Mouse (Mus musculus): ENCODE results near the gene Ppp2r2d.

Gene Ppp2r2d

DNA sequence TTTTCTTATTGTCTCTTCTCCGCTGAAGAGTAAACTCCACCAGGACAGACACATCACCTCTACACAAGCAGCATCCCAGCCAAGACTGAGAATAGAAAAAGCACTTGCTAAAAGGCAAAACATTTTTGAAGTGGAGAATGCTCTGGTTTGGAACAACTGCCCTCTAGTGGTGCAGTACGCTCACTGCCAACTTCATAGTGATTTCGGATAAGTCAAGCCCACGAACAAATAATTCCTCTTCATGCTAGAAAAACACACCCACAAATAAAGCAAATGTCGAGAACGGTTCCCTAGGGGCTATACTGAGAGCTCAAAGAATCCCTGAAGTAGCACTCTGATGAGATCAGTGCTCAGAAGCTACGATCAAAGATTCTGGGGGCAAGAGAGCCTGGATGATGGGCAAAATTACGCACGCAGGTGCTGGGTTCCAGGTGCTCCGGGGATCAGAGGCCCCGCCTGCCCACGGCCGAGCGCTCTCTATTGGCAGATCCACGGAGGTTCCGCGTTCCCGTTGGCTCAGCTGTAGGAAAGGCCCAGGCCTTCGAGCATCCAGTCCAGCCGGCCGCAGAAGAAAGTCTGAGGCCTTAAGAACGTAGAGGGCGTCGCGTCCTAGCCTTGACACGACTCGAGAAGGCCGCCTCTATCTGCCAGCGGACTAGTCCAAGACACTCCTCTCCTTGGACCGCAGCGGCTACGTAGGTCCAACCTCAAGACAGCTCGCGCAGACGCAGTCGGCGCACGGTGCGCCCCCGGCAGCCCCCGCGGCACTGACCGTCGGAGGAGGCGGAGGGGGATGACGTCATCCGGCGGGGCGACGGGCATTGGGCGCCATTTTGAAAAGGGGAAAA is at the start of gene Ppp2r2d, which contains the start of gene Mapk1ip1:
Ppp2r2d (plus strand) TSS at position 536 of the 848 bp plus-strand sequence.
Mapk1ip1 (minus strand) TSS at position 730 of the 848 bp plus-strand sequence.
- in situ Hi-C loops (cut with MboI, MseI) = loop anchor here (5.0 kb wide), 1 partner anchor 67 kb away; no protein-coding TSS in a partner anchor

GRCm38 (mm10) chr7:138803386-138803785 is 42.5 kb upstream of the Ppp2r2d start:
- in situ Hi-C loops (cut with MboI, MseI) = no loop called here

DNA sequence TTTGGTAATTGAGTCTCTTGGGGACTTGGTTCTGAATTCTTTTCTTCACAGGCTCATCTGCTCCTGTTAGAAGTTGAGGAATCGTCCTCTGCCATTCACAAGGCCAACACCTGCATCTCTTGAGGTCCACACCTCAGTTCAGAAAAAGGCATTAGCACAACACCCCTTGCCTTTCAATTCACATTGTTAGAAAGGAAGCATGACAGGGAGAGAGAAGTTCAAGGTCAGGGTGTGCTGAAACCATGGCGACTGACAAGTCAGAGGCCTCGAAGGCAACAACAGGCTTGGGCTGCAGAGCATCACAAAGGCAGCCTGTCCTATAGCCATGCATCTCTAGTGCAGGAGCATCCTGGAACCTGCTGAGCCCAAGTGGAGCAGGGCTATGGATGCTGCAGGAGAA is 38.7 kb upstream of the Ppp2r2d start:
- in situ Hi-C loops (cut with MboI, MseI) = no loop called here

- in situ Hi-C loops (cut with MboI, MseI) = no loop called here
These were observed 32.5 kb upstream of the Ppp2r2d start for GRCm38 (mm10) chr7:138813213-138813875.

- in situ Hi-C loops (cut with MboI, MseI) = no loop called here
These were observed 27.6 kb upstream of the Ppp2r2d start for GRCm38 (mm10) chr7:138818314-138818713.

DNA sequence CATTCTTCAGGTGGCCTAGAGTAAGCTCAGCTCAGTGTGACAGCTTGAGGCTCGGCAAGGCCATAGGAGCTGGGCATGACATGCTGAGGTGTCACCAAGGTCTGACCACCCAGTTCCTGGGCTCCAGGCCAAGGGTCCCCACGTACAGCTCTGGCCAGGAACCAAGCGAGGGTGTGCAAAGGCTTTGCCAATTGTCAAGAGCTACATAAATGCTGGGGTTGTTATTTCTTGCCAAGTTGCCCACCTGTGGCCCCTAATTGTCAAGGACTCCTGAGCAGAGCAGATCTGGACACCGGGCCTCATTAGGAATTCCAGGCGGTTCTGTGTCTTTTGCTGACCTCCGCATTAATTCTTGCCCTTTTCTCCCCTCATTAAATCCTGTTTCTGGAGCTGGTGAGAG is 21.5 kb upstream of the Ppp2r2d start:
- in situ Hi-C loops (cut with MboI, MseI) = loop anchor here (5.0 kb wide), 1 partner anchor 1352 kb away; no protein-coding TSS in a partner anchor

DNA sequence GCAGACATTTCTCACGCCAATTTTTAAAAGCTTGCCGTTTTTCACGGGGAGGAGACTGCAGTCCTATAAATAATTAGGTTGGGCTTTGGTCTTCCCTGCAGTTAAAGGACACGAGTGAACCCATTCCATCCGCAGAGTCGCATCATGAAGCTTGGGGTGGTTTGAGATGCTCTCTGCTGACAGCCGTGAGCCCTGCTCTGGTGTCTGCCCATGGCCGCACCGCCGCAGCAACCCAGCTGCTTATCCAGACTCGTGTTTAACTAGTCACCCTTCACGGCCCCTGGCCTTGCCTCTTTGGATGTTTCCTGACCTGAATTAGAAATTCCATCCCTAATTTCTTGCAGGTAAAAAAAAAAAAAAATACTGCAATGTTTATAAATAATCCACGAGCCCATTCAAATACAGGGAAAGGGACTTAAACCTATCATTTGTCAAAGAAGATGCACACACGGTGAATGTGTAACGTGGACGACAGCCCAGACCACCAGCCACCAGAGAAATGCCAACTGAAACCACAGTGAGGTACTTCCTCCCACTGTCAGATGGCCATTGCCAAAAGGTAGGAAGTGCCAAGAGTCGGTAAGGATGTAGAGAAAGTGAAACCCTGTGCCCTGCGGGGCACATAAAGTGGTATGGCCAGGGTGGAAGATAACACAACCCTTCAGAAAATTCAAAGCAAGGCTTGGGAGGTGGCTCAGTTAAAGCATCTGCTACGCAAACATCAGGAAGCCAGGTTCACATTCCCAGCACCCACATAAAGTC is 20.7 kb upstream of the Ppp2r2d start:
- in situ Hi-C loops (cut with MboI, MseI) = loop anchor here (5.0 kb wide), 1 partner anchor 1353 kb away; no protein-coding TSS in a partner anchor

GRCm38 (mm10) chr7:138827812-138828211 is 18.1 kb upstream of the Ppp2r2d start:
- in situ Hi-C loops (cut with MboI, MseI) = no loop called here

DNA sequence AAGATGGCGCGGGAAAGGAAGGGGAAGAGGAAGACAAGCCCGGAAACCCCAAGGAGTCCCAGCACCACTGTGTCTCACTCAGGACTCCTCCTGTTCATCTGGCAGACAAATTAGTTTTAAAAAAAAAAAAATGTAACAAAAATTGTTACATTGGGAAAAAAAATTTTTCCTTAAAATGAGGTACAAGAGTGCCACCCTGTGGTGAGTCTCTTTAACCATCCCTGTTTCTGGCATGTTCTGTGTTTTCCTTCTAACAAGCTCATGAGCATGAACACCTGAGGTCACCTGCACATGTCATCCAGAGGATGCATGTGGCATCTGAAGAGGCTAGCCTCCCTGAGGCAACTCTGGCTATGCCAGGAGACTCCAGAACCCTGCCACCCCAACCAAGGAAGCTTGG is 10.9 kb upstream of the Ppp2r2d start:
- in situ Hi-C loops (cut with MboI, MseI) = no loop called here

DNA sequence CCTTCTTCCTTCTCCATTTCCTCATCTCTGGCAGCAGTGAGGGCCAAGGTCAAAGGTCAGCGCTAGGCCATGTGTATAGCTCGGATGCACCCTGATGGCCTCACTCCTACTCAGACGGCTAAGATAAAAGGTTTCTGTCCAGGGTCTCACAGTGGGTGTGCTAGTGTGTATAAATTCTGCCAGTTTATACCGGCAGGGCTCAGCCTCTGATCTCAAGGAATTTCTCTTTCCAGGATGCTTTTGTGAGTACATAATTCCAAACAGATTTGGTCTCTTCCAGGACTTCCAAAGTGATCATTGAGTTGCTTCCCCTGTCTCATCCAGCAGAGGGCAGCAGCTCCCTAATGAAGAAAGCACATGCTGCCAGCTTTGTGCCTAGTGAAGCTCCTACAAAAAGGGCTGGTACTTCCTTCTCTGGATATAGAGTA is 5.3 kb upstream of the Ppp2r2d start:
- in situ Hi-C loops (cut with MboI, MseI) = no loop called here

- in situ Hi-C loops (cut with MboI, MseI) = no loop called here
These were observed 4.3 kb upstream of the Ppp2r2d start for GRCm38 (mm10) chr7:138841436-138842151.

DNA sequence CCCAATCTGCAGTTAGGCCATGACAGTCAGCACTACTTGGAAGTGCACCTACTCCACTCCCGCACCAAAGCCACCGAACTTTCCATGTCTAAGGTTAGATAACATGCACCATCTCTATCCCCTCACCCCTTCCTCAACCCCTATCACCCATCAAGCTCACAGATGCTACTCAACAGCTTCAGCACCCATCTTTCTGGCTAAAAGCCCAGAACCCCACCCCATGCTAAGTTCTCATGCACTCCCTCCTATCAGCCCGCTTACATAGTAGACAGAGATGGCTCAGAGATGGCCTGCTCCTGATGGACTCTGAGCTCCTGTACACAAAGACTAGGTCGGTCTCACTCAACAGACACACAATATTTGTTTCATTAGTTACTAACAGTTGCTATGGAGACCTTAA is 2.5 kb upstream of the Ppp2r2d start:
- in situ Hi-C loops (cut with MboI, MseI) = no loop called here

DNA sequence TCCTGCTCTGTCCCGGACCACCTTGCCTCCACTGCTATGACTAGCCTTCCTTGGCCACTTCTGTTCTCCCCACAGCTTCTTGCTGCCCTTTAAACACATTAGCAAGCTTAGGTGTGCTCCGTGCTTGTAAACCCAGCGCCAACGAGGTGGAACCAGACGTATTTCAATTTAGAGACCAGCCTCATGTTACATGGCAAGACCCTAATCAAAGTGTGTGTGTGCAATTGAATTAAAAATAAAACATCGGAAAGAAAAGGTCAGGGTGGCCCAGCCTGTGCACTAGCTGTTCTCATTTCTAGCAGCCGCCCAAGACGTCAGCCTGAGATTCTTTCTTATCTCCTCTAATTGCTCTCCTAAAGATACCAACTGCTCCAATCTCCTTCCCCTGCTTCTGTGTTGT is 768 bp upstream of the Ppp2r2d start:
- in situ Hi-C loops (cut with MboI, MseI) = loop anchor here (5.0 kb wide), 1 partner anchor 67 kb away; no protein-coding TSS in a partner anchor

GRCm38 (mm10) chr7:138846502-138846991 is 668 bp downstream of the Ppp2r2d start:
- in situ Hi-C loops (cut with MboI, MseI) = loop anchor here (5.0 kb wide), 1 partner anchor 66 kb away; no protein-coding TSS in a partner anchor

DNA sequence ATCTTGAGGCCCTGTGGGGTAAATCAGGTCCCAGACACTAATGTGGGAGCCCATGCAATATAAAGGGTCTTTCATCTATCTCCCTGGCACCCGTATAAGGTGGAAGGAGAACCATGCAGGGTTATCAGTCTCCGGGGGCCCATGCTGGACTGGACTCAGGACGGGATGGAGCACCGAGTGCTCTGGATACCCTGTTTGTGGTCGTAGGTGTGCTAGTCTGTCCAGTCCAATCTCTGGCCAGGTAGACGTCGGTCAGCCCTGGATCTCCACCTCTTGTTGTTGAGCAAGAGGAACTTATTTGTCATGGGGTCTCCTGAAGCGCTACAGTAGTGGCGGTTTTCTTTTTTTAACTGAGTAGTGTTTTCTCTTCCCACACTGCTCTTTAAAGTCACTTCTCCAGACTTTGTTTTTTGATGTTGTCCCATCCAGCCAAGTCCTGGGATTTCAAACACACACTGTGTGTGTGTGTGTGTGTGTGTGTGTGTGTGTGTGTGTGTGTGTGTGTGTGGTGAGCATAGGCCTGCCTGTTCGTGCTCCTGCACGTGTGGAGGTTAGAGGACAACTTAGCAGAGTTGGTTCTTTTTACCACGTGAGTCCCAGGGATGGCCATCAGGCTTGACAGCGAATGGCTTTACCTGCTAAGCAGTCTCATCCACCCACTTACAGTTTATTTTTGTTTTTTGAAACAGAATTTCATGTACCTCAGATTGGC is 1.6 kb downstream of the Ppp2r2d start:
- in situ Hi-C loops (cut with MboI, MseI) = loop anchor here (5.0 kb wide), 1 partner anchor 65 kb away; no protein-coding TSS in a partner anchor

- in situ Hi-C loops (cut with MboI, MseI) = loop anchor here (5.0 kb wide), 1 partner anchor 64 kb away; no protein-coding TSS in a partner anchor
These were observed 2.4 kb downstream of the Ppp2r2d start for GRCm38 (mm10) chr7:138848028-138848920.

- in situ Hi-C loops (cut with MboI, MseI) = no loop called here
These were observed 4.2 kb downstream of the Ppp2r2d start for GRCm38 (mm10) chr7:138850083-138850482.

- in situ Hi-C loops (cut with MboI, MseI) = no loop called here
These were observed 7.6 kb downstream of the Ppp2r2d start for GRCm38 (mm10) chr7:138853417-138854031.

- in situ Hi-C loops (cut with MboI, MseI) = no loop called here
These were observed 8.3 kb downstream of the Ppp2r2d start for GRCm38 (mm10) chr7:138854201-138854600.
